Mouse (Mus musculus) G1E (cell line): ENCODE data around the gene Olfr480. TPM values are rescaled to one million over a fixed set of nuclear protein-coding genes. Genes with fewer than 3 reads are reported as not detected.

Experiments
- ATAC-seq: 2 replicates; pipeline ENCODE4 v1.8.0; 2016; ENCODE audit warnings: mild to moderate bottlenecking; ENCODE audit not compliant: insufficient number of reproducible peaks, poor library complexity, low FRiP score, severe bottlenecking; ENCODE audit errors: extremely low read depth
- DNase-seq: peaks from one replicate; pipeline ENCODE4 v3.0.0; 2012; ENCODE audit warnings: low spot score
- H3K27me3 ChIP-seq: 2 replicates; pipeline ENCODE4 v1.6.1; 2012; ENCODE audit warnings: mild to moderate bottlenecking, low read length, inconsistent platforms; ENCODE audit not compliant: insufficient read depth
- H3K36me3 ChIP-seq: replicated peaks from 2 replicates; pipeline ENCODE3; 2012; ENCODE audit warnings: mild to moderate bottlenecking, inconsistent platforms
- H3K4me1 ChIP-seq: 2 replicates; pipeline ENCODE4 v1.6.1; 2012; ENCODE audit warnings: low read depth, low read length, inconsistent platforms, mixed read lengths; ENCODE audit not compliant: insufficient read depth
- H3K4me3 ChIP-seq: 2 replicates; pipeline ENCODE4 v1.5.1; 2012; ENCODE audit warnings: low read depth, mild to moderate bottlenecking, inconsistent platforms, low read length, moderate library complexity, mixed read lengths
- H3K9me3 ChIP-seq: replicated peaks from 2 replicates; pipeline ENCODE4 v1.6.1; 2012; ENCODE audit warnings: inconsistent platforms
- CTCF ChIP-seq: IDR thresholded peaks from 2 replicates; pipeline ENCODE4 v1.5.1; 2012; ENCODE audit warnings: low read depth, low read length, inconsistent platforms, mixed read lengths
- GATA1 ChIP-seq: IDR thresholded peaks from 2 replicates; pipeline ENCODE4 v1.6.1; 2012; ENCODE audit warnings: borderline replicate concordance, low read length, inconsistent platforms, mixed read lengths
- GATA2 ChIP-seq: IDR thresholded peaks from 2 replicates; pipeline ENCODE4 v1.6.1; 2012; ENCODE audit warnings: low read depth, low read length, inconsistent platforms, borderline replicate concordance
- POLR2AphosphoS5 ChIP-seq: IDR thresholded peaks from 2 replicates; pipeline ENCODE4 v1.6.1; 2012; ENCODE audit warnings: low read depth, low read length, inconsistent platforms; ENCODE audit not compliant: insufficient replicate concordance
- TAL1 ChIP-seq: conservative IDR thresholded peaks from 2 replicates; pipeline ENCODE4 v1.6.1; 2012; ENCODE audit warnings: low read depth, low read length, inconsistent platforms, mixed read lengths
- polyA plus RNA-seq: library from polyadenylated mRNA; stranded (reverse); fragments of >175 nt; gene quantifications from 2 replicates; pipeline ENCODE4 v1.2.3, GENCODE M21; 2012
- total RNA-seq, 2 experiments: library from RNA; stranded (forward) in 1 of 2; stranded (reverse) in 1 of 2; fragments of 200-1000 nt in 1 of 2; fragments of >200 nt in 1 of 2; fragmentation: Nextera tagmentation in 1 of 2; gene quantifications; 2 replicates each; pipeline ENCODE4 v1.2.3; 2014 to 2017

The Olfr480 gene
- total RNA-seq (2014; fragmentation: Nextera tagmentation) (not detected in 2 replicates), total RNA-seq (2017) (not detected in 2 replicates), polyA plus RNA-seq (not detected in 2 replicates)

GRCm38 (mm10) chr7:108067246-108067645 is at the start of gene Olfr480:
Gene Olfr480 (minus strand): TSS chr7:108067346.
- Histone ChIP-seq H3K4me3 (no peak within 1 kb of the TSS), H3K9me3 (peaks cover 6% of the 10 kb centered on the region), H3K27me3 (no peaks in the 10 kb centered on the region), H3K4me1 (no peaks in the 10 kb centered on the region), H3K36me3 (no peaks in the 10 kb centered on the region)
- ATAC-seq (no peak), DNase-seq (no peak)
- TF ChIP-seq POLR2AphosphoS5: no peak

- H3K4me3 ChIP-seq: no peak within 1 kb of the TSS
- TF ChIP-seq CTCF (no peak), GATA1 (no peak), POLR2AphosphoS5 (no peak)
- no peaks in the 10 kb centered on the region for H3K9me3 ChIP-seq
- ATAC-seq (no peak), DNase-seq (no peak)
- H3K27me3 ChIP-seq: no peaks in the 10 kb centered on the region
- H3K4me1 ChIP-seq: no peaks in the 10 kb centered on the region
- H3K36me3 ChIP-seq: no peaks in the 10 kb centered on the region
These were observed 33.4 kb upstream of the Olfr480 start, which contains the start of gene Olfr483 for GRCm38 (mm10) chr7:108100549-108100948. Gene Olfr483 (plus strand): TSS chr7:108100849.

- DNase-seq: no peak
- Histone ChIP-seq H3K9me3 (no peaks in the 10 kb centered on the region), H3K4me1 (no peaks in the 10 kb centered on the region), H3K4me3 (no peak within 1 kb of the TSS), H3K27me3 (no peaks in the 10 kb centered on the region), H3K36me3 (no peaks in the 10 kb centered on the region)
- no peak for TF ChIP-seq POLR2AphosphoS5
- TF ChIP-seq GATA1: no peak
- TF ChIP-seq CTCF: no peak
- TF ChIP-seq TAL1: no peak
- no peak for TF ChIP-seq GATA2
- ATAC-seq: no peak
These were observed 30.3 kb upstream of the Olfr480 start, which contains the start of gene Olfr482 for GRCm38 (mm10) chr7:108097486-108097885. Gene Olfr482 (minus strand): TSS chr7:108097586.

GRCm38 (mm10) chr7:108079555-108079954 is 12.4 kb upstream of the Olfr480 start, which contains the start of gene Olfr481:
Gene Olfr481 (plus strand): TSS chr7:108079855.
- ATAC-seq (no peak), DNase-seq (no peak)
- no peaks in the 10 kb centered on the region for H3K36me3 ChIP-seq
- H3K9me3 ChIP-seq: peaks cover 9% of the 10 kb centered on the region; the same call in 1 of the 2 replicates
- no peaks in the 10 kb centered on the region for H3K27me3 ChIP-seq
- no peak within 1 kb of the TSS for H3K4me3 ChIP-seq
- no peaks in the 10 kb centered on the region for H3K4me1 ChIP-seq
- TF ChIP-seq GATA1: no peak
- no peak for TF ChIP-seq POLR2AphosphoS5
- no peak for TF ChIP-seq GATA2
- TF ChIP-seq CTCF: no peak
- no peak for TF ChIP-seq TAL1

- H3K4me3 ChIP-seq: no peak within 1 kb of the TSS
- H3K9me3 ChIP-seq: no peaks in the 10 kb centered on the region
- ATAC-seq: no peak
- no peak for TF ChIP-seq GATA1
- TF ChIP-seq CTCF: no peak
- TF ChIP-seq GATA2: no peak
- TF ChIP-seq POLR2AphosphoS5: no peak
- TF ChIP-seq TAL1: no peak
- DNase-seq: no peak
- no peaks in the 10 kb centered on the region for H3K4me1 ChIP-seq
- H3K36me3 ChIP-seq: no peaks in the 10 kb centered on the region
- no peaks in the 10 kb centered on the region for H3K27me3 ChIP-seq
These were observed 16.8 kb downstream of the Olfr480 start, which contains the start of gene Olfr479 for GRCm38 (mm10) chr7:108050393-108050792. Gene Olfr479 (plus strand): TSS chr7:108050693.

- no peak for ATAC-seq
These were observed 33.3 kb downstream of the Olfr480 start, which contains the start of gene Olfr478 for GRCm38 (mm10) chr7:108033889-108034288. Gene Olfr478 (minus strand): TSS chr7:108033989.

More at GRCm38 (mm10) chr7:108033889-108034288, 33.3 kb downstream of the Olfr480 start, which contains the start of gene Olfr478:
- no peak for DNase-seq
- peaks cover 16% of the 10 kb centered on the region for H3K9me3 ChIP-seq
- no peaks in the 10 kb centered on the region for H3K4me1 ChIP-seq
- no peaks in the 10 kb centered on the region for H3K36me3 ChIP-seq
- no peaks in the 10 kb centered on the region for H3K27me3 ChIP-seq
- no peak within 1 kb of the TSS for H3K4me3 ChIP-seq
- TF ChIP-seq POLR2AphosphoS5 (no peak), CTCF (no peak), TAL1 (no peak), GATA1 (no peak), GATA2 (no peak)

Other genes with a start within 250 kb of the Olfr480 start
- not detected in 2 replicates for gene Olfr469, start 241.8 kb downstream of the Olfr480 start, total RNA-seq (2014; fragmentation: Nextera tagmentation)
- gene Olfr469, start 241.8 kb downstream of the Olfr480 start, total RNA-seq (2017): 0.12 and 0.27 TPM in 2 replicates
- gene Olfr469, start 241.8 kb downstream of the Olfr480 start, polyA plus RNA-seq: not detected in 2 replicates
- not detected in 2 replicates for gene Olfr470, start 219.9 kb downstream of the Olfr480 start, total RNA-seq (2014; fragmentation: Nextera tagmentation)
- 0.27 TPM in 1 of 2 replicates, not detected in the other for gene Olfr470, start 219.9 kb downstream of the Olfr480 start, total RNA-seq (2017)
- gene Olfr470, start 219.9 kb downstream of the Olfr480 start, polyA plus RNA-seq: not detected in 2 replicates
- gene Olfr472, start 169.4 kb downstream of the Olfr480 start, total RNA-seq (2014; fragmentation: Nextera tagmentation): 0.19 TPM in 1 of 2 replicates, not detected in the other
- 0.16 and 0.17 TPM in 2 replicates for gene Olfr472, start 169.4 kb downstream of the Olfr480 start, total RNA-seq (2017)
- gene Olfr472, start 169.4 kb downstream of the Olfr480 start, polyA plus RNA-seq: not detected in 2 replicates
- gene Olfr473, start 136.9 kb downstream of the Olfr480 start, total RNA-seq (2014; fragmentation: Nextera tagmentation): not detected in 2 replicates
- gene Olfr473, start 136.9 kb downstream of the Olfr480 start, total RNA-seq (2017): 0.27 TPM in 1 of 2 replicates, not detected in the other
- gene Olfr473, start 136.9 kb downstream of the Olfr480 start, polyA plus RNA-seq: not detected in 2 replicates
- not detected in 2 replicates for gene Olfr474, start 112.7 kb downstream of the Olfr480 start, total RNA-seq (2014; fragmentation: Nextera tagmentation)
- 0.27 TPM in 1 of 2 replicates, not detected in the other for gene Olfr474, start 112.7 kb downstream of the Olfr480 start, total RNA-seq (2017)
- not detected in 2 replicates for gene Olfr474, start 112.7 kb downstream of the Olfr480 start, polyA plus RNA-seq
- gene Olfr476, start 102.5 kb downstream of the Olfr480 start, total RNA-seq (2014; fragmentation: Nextera tagmentation): not detected in 2 replicates
- 0.05 TPM in 1 of 2 replicates, not detected in the other for gene Olfr476, start 102.5 kb downstream of the Olfr480 start, total RNA-seq (2017)
- not detected in 2 replicates for gene Olfr476, start 102.5 kb downstream of the Olfr480 start, polyA plus RNA-seq
- gene Olfr477, start 80.7 kb downstream of the Olfr480 start, total RNA-seq (2014; fragmentation: Nextera tagmentation): 0.45 TPM in 1 of 2 replicates, not detected in the other
- gene Olfr477, start 80.7 kb downstream of the Olfr480 start, total RNA-seq (2017): 0.11 TPM in 1 of 2 replicates, not detected in the other
- gene Olfr477, start 80.7 kb downstream of the Olfr480 start, polyA plus RNA-seq: not detected in 2 replicates
- gene Olfr478, start 33.4 kb downstream of the Olfr480 start, total RNA-seq (2014; fragmentation: Nextera tagmentation): not detected in 2 replicates
- 0.12 TPM in 1 of 2 replicates, not detected in the other for gene Olfr478, start 33.4 kb downstream of the Olfr480 start, total RNA-seq (2017)
- not detected in 2 replicates for gene Olfr478, start 33.4 kb downstream of the Olfr480 start, polyA plus RNA-seq
- not detected in 2 replicates for gene Olfr479, start 16.7 kb downstream of the Olfr480 start, total RNA-seq (2014; fragmentation: Nextera tagmentation)
- 0.17 and 0.55 TPM in 2 replicates for gene Olfr479, start 16.7 kb downstream of the Olfr480 start, total RNA-seq (2017)
- gene Olfr479, start 16.7 kb downstream of the Olfr480 start, polyA plus RNA-seq: not detected in 2 replicates
- gene Olfr481, start 12.5 kb upstream of the Olfr480 start, total RNA-seq (2014; fragmentation: Nextera tagmentation): not detected in 2 replicates
- gene Olfr481, start 12.5 kb upstream of the Olfr480 start, total RNA-seq (2017): 0.23 and 0.76 TPM in 2 replicates
- not detected in 2 replicates for gene Olfr481, start 12.5 kb upstream of the Olfr480 start, polyA plus RNA-seq
- gene Olfr482, start 30.2 kb upstream of the Olfr480 start, total RNA-seq (2014; fragmentation: Nextera tagmentation): not detected in 2 replicates
- gene Olfr482, start 30.2 kb upstream of the Olfr480 start, total RNA-seq (2017): 0.17 and 0.22 TPM in 2 replicates
- gene Olfr482, start 30.2 kb upstream of the Olfr480 start, polyA plus RNA-seq: not detected in 2 replicates
- gene Olfr483, start 33.5 kb upstream of the Olfr480 start, total RNA-seq (2014; fragmentation: Nextera tagmentation): not detected in 2 replicates
- gene Olfr483, start 33.5 kb upstream of the Olfr480 start, total RNA-seq (2017): not detected in 2 replicates
- gene Olfr483, start 33.5 kb upstream of the Olfr480 start, polyA plus RNA-seq: not detected in 2 replicates
- gene Olfr484, start 60.1 kb upstream of the Olfr480 start, total RNA-seq (2014; fragmentation: Nextera tagmentation): not detected in 2 replicates
- gene Olfr484, start 60.1 kb upstream of the Olfr480 start, total RNA-seq (2017): 0.11 and 0.17 TPM in 2 replicates
- not detected in 2 replicates for gene Olfr484, start 60.1 kb upstream of the Olfr480 start, polyA plus RNA-seq
- gene Olfr485, start 92.5 kb upstream of the Olfr480 start, total RNA-seq (2014; fragmentation: Nextera tagmentation): not detected in 2 replicates
- not detected in 2 replicates for gene Olfr485, start 92.5 kb upstream of the Olfr480 start, total RNA-seq (2017)
- gene Olfr485, start 92.5 kb upstream of the Olfr480 start, polyA plus RNA-seq: not detected in 2 replicates
- not detected in 2 replicates for gene Olfr486, start 105.4 kb upstream of the Olfr480 start, total RNA-seq (2014; fragmentation: Nextera tagmentation)
- gene Olfr486, start 105.4 kb upstream of the Olfr480 start, total RNA-seq (2017): not detected in 2 replicates
- gene Olfr486, start 105.4 kb upstream of the Olfr480 start, polyA plus RNA-seq: not detected in 2 replicates
- not detected in 2 replicates for gene Olfr487, start 147.3 kb upstream of the Olfr480 start, total RNA-seq (2014; fragmentation: Nextera tagmentation)
- gene Olfr487, start 147.3 kb upstream of the Olfr480 start, total RNA-seq (2017): 0.06 and 0.11 TPM in 2 replicates
- not detected in 2 replicates for gene Olfr487, start 147.3 kb upstream of the Olfr480 start, polyA plus RNA-seq
- gene Olfr488, start 191.0 kb upstream of the Olfr480 start, total RNA-seq (2014; fragmentation: Nextera tagmentation): not detected in 2 replicates
- 0.05 and 0.12 TPM in 2 replicates for gene Olfr488, start 191.0 kb upstream of the Olfr480 start, total RNA-seq (2017)
- not detected in 2 replicates for gene Olfr488, start 191.0 kb upstream of the Olfr480 start, polyA plus RNA-seq
- gene Olfr490, start 221.6 kb upstream of the Olfr480 start, total RNA-seq (2014; fragmentation: Nextera tagmentation): not detected in 2 replicates
- 0.11 TPM in 1 of 2 replicates, not detected in the other for gene Olfr490, start 221.6 kb upstream of the Olfr480 start, total RNA-seq (2017)
- gene Olfr490, start 221.6 kb upstream of the Olfr480 start, polyA plus RNA-seq: not detected in 2 replicates
- not detected in 2 replicates for gene Olfr491, start 246.1 kb upstream of the Olfr480 start, total RNA-seq (2014; fragmentation: Nextera tagmentation)
- not detected in 2 replicates for gene Olfr491, start 246.1 kb upstream of the Olfr480 start, total RNA-seq (2017)
- gene Olfr491, start 246.1 kb upstream of the Olfr480 start, polyA plus RNA-seq: not detected in 2 replicates